8 mouse cellular contexts compared by ENCODE assay signal in the genomic region with DNA sequence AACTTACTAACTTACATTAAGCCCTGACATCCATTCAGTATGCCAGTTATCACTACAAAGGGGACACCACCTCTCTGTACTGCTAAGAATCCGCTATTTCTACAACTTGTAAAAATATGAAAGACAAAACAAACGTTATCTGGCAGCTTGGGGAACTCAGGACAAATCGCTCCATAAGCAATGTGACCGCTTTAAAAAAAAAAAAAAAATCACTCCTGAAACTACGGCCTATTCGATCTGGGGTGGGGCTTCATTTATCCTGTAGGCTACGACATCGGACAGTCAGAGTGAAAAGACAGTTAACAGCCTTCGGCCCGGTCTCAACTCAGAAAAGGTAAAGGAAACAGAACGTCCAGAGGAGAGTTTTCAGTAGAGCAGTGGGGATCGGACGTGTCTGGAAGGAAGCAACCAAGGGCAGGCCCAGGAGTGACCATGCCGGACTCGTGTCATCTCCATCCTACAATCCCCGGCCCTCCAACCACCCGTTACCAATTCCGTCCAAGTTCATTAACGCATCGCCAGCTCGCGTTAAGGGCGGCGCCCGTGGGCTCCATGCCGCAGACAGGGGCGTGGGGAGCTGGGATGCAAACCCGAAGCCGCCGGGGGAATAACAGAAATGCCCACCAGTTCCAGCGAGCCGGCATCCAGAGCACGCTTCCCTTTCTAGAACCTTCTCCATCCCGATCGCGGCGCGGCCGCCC. TPM values are rescaled to one million over a fixed set of nuclear protein-coding genes. Genes with fewer than 3 reads are reported as not detected.
DNase-seq lines count a peak whose midpoint lies in the region; ATAC-seq and TF ChIP-seq lines count a peak whose summit lies in the region.

No protein-coding gene starts in this region.

- peaks cover 31% of the 10 kb centered on the region for H3K36me3 ChIP-seq in intestine, postnatal 0 days (ENCODE audit: control insufficient read depth, insufficient read depth)
- H3K36me3 ChIP-seq in myocyte (ENCODE audit: control insufficient read depth, insufficient read depth): peaks cover 35% of the 10 kb centered on the region

- CTCF ChIA-PET in Patski (lab: Charles Lee): no interaction called here

- peak; percentile 15 for DNase-seq in layer of hippocampus, adult 11-12 months (ENCODE audit: low spot score)
- no peak for DNase-seq in layer of hippocampus, adult 9-11 months
- no peak for DNase-seq in Patski (ENCODE audit: low read depth, low spot score)
- DNase-seq in thymus, postnatal 25 days: no peak
- DNase-seq in spleen, adult 12 weeks (ENCODE audit: low spot score): no peak

- no peak for TF ChIP-seq CTCF in Patski (IDR thresholded peaks at IDR 0.05)
- no peak for TF ChIP-seq CTCF in intestine, postnatal 0 days (IDR thresholded peaks at IDR 0.05; ENCODE audit: low read depth)

- TF ChIP-seq POLR2A in myocyte (IDR thresholded peaks at IDR 0.05; ENCODE audit: insufficient read length, low read depth): no peak

- peak overlapping the region; percentile 77 for H3K4me2 ChIP-seq in intestine, postnatal 0 days (replicated peaks; ENCODE audit: low read depth)
- peak overlapping the region; percentile 89 for H3K4me2 ChIP-seq in myocyte (ENCODE audit: low read depth)

- ATAC-seq in Patski: peak; percentile 54
- ATAC-seq in erythroblast, adult 5-6 weeks (replicated peaks; ENCODE audit: low FRiP score, poor library complexity, severe bottlenecking): peak; percentile 55
- ATAC-seq in intestine, postnatal 0 days: no peak; the same call in 1 of the 2 replicates

- H3K9me3 ChIP-seq in intestine, postnatal 0 days (ENCODE audit: control insufficient read depth): no peaks in the 10 kb centered on the region

- WGBS in intestine, postnatal 0 days: under 1% methylated on average over 39 of the region's 39 CpGs

- in situ Hi-C loops in Patski (cut with MboI; ENCODE audit: low pct_unique_long_range_greater_than_20kb): no loop called here

- peak overlapping the region; percentile 84 for H3K27ac ChIP-seq in intestine, postnatal 0 days (ENCODE audit: low read depth, low read length)

- peak overlapping the region; percentile 91 for H3K9ac ChIP-seq in intestine, postnatal 0 days (ENCODE audit: low read depth, low read length)

- POLR2A ChIA-PET in Patski (lab: Charles Lee): interaction anchor here (0.9 kb wide), 1 partner anchor 55 kb away, joined by 4 read pairs; a partner anchor contains a TSS

- H3K4me3 ChIP-seq in intestine, postnatal 0 days (ENCODE audit: low read depth, low read length): peak overlapping the region; percentile 89
- peak overlapping the region; percentile 95 for H3K4me3 ChIP-seq in myocyte

- peak overlapping the region; percentile 35 for H3ac ChIP-seq in myocyte (ENCODE audit: control insufficient read depth, insufficient read length)

- H3K27me3 ChIP-seq in Patski (no peaks in the 10 kb centered on the region), myocyte (ENCODE audit: control insufficient read depth, insufficient read depth, insufficient read length) (no peaks in the 10 kb centered on the region)
- no peaks in the 10 kb centered on the region for H3K27me3 ChIP-seq in intestine, postnatal 0 days (replicated peaks; ENCODE audit: control insufficient read depth, insufficient read depth, low read length)

- peaks cover 40% of the 10 kb centered on the region for H3K79me2 ChIP-seq in myocyte (ENCODE audit: control insufficient read depth, insufficient read depth)

- H3K4me1 ChIP-seq in intestine, postnatal 0 days (replicated peaks; ENCODE audit: control insufficient read depth, insufficient read depth, low read length): 0 out of 2 replicates have a peak, but pooled peaks cover 2% of the 10 kb centered on the region

TF ChIP-seq in myocyte, 11 proteins besides CTCF, POLR2A, EP300 and RAD21:
- TF ChIP-seq USF1 (IDR thresholded peaks at IDR 0.05; ENCODE audit: low read depth) (no peak), SRF (IDR thresholded peaks at IDR 0.05; ENCODE audit: control insufficient read depth, insufficient read length, low read depth) (no peak), MYOG (IDR thresholded peaks at IDR 0.05; ENCODE audit: control insufficient read depth in 1 of 3, insufficient read depth in 1 of 3, insufficient read length in 2 of 3, low read depth in 2 of 3) (no peak), TCF3 (IDR thresholded peaks at IDR 0.05; ENCODE audit: insufficient read length, low read depth) (no peak), REST (IDR thresholded peaks at IDR 0.05; ENCODE audit: insufficient read depth, insufficient read length) (no peak), MAX (IDR thresholded peaks at IDR 0.05; ENCODE audit: low read depth) (no peak), CEBPB (IDR thresholded peaks at IDR 0.05; ENCODE audit: insufficient read depth, poor library complexity, severe bottlenecking) (no peak), E2F4 (IDR thresholded peaks at IDR 0.05; ENCODE audit: insufficient read depth) (no peak), POLR2AphosphoS2 (IDR thresholded peaks at IDR 0.05; ENCODE audit: insufficient read length, low read depth) (no peak), TCF12 (IDR thresholded peaks at IDR 0.05; ENCODE audit: insufficient read depth, poor library complexity, severe bottlenecking) (no peak), MYOD1 (IDR thresholded peaks at IDR 0.05; ENCODE audit: control insufficient read depth in 1 of 3, insufficient read length in 2 of 3, low read depth in 2 of 3) (no peak)

RNA-seq across cellular contexts. Expression of a gene that starts 0.6 kb away (rescaled TPM):
- polyA plus RNA-seq in Patski (2021): 300 TPM
- total RNA-seq in erythroblast, adult 5-6 weeks (2015; ENCODE audit: low replicate concordance): 81.5 and 105 TPM in 2 replicates
- total RNA-seq in erythroblast, adult 5-6 weeks (2017; ENCODE audit: low replicate concordance): 130 and 164 TPM in 2 replicates
- polyA plus RNA-seq in intestine, postnatal 0 days (2015; fragmentation: Nextera tagmentation; extraction: Ambion mirVana): 156 and 157 TPM in 2 replicates
- polyA plus RNA-seq in myocyte (2012; fragmentation: generic; extraction: Trizol): 133 TPM

RNA-seq across cellular contexts. Expression of a gene that starts 40.6 kb away (rescaled TPM):
- polyA plus RNA-seq in Patski (2021): 60.8 TPM
- 14.4 and 52.5 TPM in 2 replicates for total RNA-seq in erythroblast, adult 5-6 weeks (2015; ENCODE audit: low replicate concordance)
- total RNA-seq in erythroblast, adult 5-6 weeks (2017; ENCODE audit: low replicate concordance): 9.0 and 14.2 TPM in 2 replicates
- polyA plus RNA-seq in intestine, postnatal 0 days (2015; fragmentation: Nextera tagmentation; extraction: Ambion mirVana): 38.1 and 39.5 TPM in 2 replicates
- polyA plus RNA-seq in myocyte (2012; fragmentation: generic; extraction: Trizol): 17.0 TPM

RNA-seq across cellular contexts. Expression of a gene that starts 54.7 kb away (rescaled TPM):
- polyA plus RNA-seq in Patski (2021): 8.0 TPM
- total RNA-seq in erythroblast, adult 5-6 weeks (2015; ENCODE audit: low replicate concordance): 0.38 and 3.3 TPM in 2 replicates
- total RNA-seq in erythroblast, adult 5-6 weeks (2017; ENCODE audit: low replicate concordance): 1.7 and 3.0 TPM in 2 replicates
- polyA plus RNA-seq in intestine, postnatal 0 days (2015; fragmentation: Nextera tagmentation; extraction: Ambion mirVana): 20.6 and 21.1 TPM in 2 replicates
- polyA plus RNA-seq in myocyte (2012; fragmentation: generic; extraction: Trizol): 4.1 TPM

RNA-seq across cellular contexts. Expression of a gene that starts 58.0 kb away (rescaled TPM):
- polyA plus RNA-seq in Patski (2021) (24.8 TPM), myocyte (2012; fragmentation: generic; extraction: Trizol) (2.2 TPM)
- total RNA-seq in erythroblast, adult 5-6 weeks (2015; ENCODE audit: low replicate concordance): not detected in 2 replicates
- total RNA-seq in erythroblast, adult 5-6 weeks (2017; ENCODE audit: low replicate concordance): not detected in 2 replicates
- polyA plus RNA-seq in intestine, postnatal 0 days (2015; fragmentation: Nextera tagmentation; extraction: Ambion mirVana): 0.35 and 0.43 TPM in 2 replicates
